Mouse (Mus musculus) heart, embryonic 16.5 days (tissue): ENCODE data around the gene Cldn20. TPM values are rescaled to one million over a fixed set of nuclear protein-coding genes. Genes with fewer than 3 reads are reported as not detected.

Source experiments
- ATAC-seq: fragments of 200-750 bp; cut with Nextera tagmentation; replicated peaks from 2 replicates; pipeline ENCODE4 v1.8.0; 2017; ENCODE audit warnings: moderate number of reproducible peaks; ENCODE audit not compliant: insufficient read depth, low FRiP score; ENCODE audit errors: extremely low read depth
- H3K27ac ChIP-seq: fragments of 300-500 bp; sonication (generic); 2 replicates; pipeline ENCODE4 v1.5.1; 2014; ENCODE audit warnings: mild to moderate bottlenecking, low read length, control low read depth, moderate library complexity
- H3K27me3 ChIP-seq: fragments of 300-500 bp; sonication (generic); 2 replicates; pipeline ENCODE4 v1.6.1; 2014; ENCODE audit warnings: low read length, mixed read lengths; ENCODE audit not compliant: control insufficient read depth, insufficient read depth
- H3K36me3 ChIP-seq: fragments of 300-500 bp; sonication (generic); 2 replicates; pipeline ENCODE4 v1.6.1; 2014; ENCODE audit not compliant: control insufficient read depth, insufficient read depth
- H3K4me1 ChIP-seq: fragments of 300-500 bp; sonication (generic); 2 replicates; pipeline ENCODE4 v1.6.1; 2014; ENCODE audit warnings: low read length, mixed read lengths; ENCODE audit not compliant: control insufficient read depth, insufficient read depth
- H3K4me2 ChIP-seq: fragments of 300-500 bp; sonication (generic); 2 replicates; pipeline ENCODE4 v1.6.1; 2014; ENCODE audit warnings: low read depth, mild to moderate bottlenecking, control low read depth, low read length
- H3K4me3 ChIP-seq: fragments of 300-500 bp; sonication (generic); 2 replicates; pipeline ENCODE4 v1.5.1; 2014; ENCODE audit warnings: mild to moderate bottlenecking, control low read depth, low read length
- H3K9ac ChIP-seq: fragments of 300-500 bp; sonication (generic); 2 replicates; pipeline ENCODE4 v1.6.1; 2014; ENCODE audit warnings: low read length, control low read depth
- H3K9me3 ChIP-seq: fragments of 300-500 bp; sonication (generic); replicated peaks from 2 replicates; pipeline ENCODE4 v1.6.1; 2016; ENCODE audit warnings: low read length; ENCODE audit not compliant: control insufficient read depth
- WGBS: fragments of 180-500 bp; shearing (Covaris S2); extraction: QIAGEN DNeasy Blood & Tissue Kit; methylation state at CpG from one replicate; pipeline ENCODE4 v1.1.7; 2014; 5-methylcytosine and 5-hydroxymethylcytosine counted together
- polyA plus RNA-seq: library from polyadenylated mRNA; unstranded; fragments of >200 nt; fragmentation: Nextera tagmentation; extraction: Ambion mirVana; gene quantifications from 2 replicates; pipeline ENCODE4 v1.2.1, GENCODE M21; 2015

Cldn20 gene
- polyA plus RNA-seq, 1 experiment from 2014 or later = 0.30 TPM

GRCm38 (mm10) chr17:3496080-3496479 is 36.3 kb upstream of the Cldn20 start:
- no peak overlapping the region for H3K27ac ChIP-seq
- no peak for ATAC-seq
- no peaks in the 10 kb centered on the region for H3K36me3 ChIP-seq
- H3K4me3 ChIP-seq = no peak overlapping the region
- H3K4me1 ChIP-seq = no peaks in the 10 kb centered on the region
- no peaks in the 10 kb centered on the region for H3K27me3 ChIP-seq
- 91% methylated on average over 3 of the region's 3 CpGs for WGBS
- no peaks in the 10 kb centered on the region for H3K9me3 ChIP-seq
- no peak overlapping the region for H3K9ac ChIP-seq
- no peak overlapping the region for H3K4me2 ChIP-seq

GRCm38 (mm10) chr17:3498086-3498485 is 34.3 kb upstream of the Cldn20 start:
- no peak for ATAC-seq
- H3K4me1 ChIP-seq = no peaks in the 10 kb centered on the region
- H3K9ac ChIP-seq = no peak overlapping the region
- no peak overlapping the region for H3K4me2 ChIP-seq
- H3K27me3 ChIP-seq = no peaks in the 10 kb centered on the region
- H3K36me3 ChIP-seq = no peaks in the 10 kb centered on the region
- 26% methylated on average over 3 of the region's 3 CpGs for WGBS
- no peak overlapping the region for H3K27ac ChIP-seq
- no peak overlapping the region for H3K4me3 ChIP-seq
- H3K9me3 ChIP-seq = no peaks in the 10 kb centered on the region

GRCm38 (mm10) chr17:3498580-3498979 is 33.8 kb upstream of the Cldn20 start:
- no peaks in the 10 kb centered on the region for H3K9me3 ChIP-seq
- no peaks in the 10 kb centered on the region for H3K4me1 ChIP-seq
- WGBS = 86% methylated on average over 3 of the region's 3 CpGs
- no peak overlapping the region for H3K27ac ChIP-seq
- no peak for ATAC-seq
- H3K9ac ChIP-seq = no peak overlapping the region
- H3K36me3 ChIP-seq = no peaks in the 10 kb centered on the region
- H3K4me3 ChIP-seq = no peak overlapping the region
- no peak overlapping the region for H3K4me2 ChIP-seq
- no peaks in the 10 kb centered on the region for H3K27me3 ChIP-seq

GRCm38 (mm10) chr17:3499468-3499867 is 32.9 kb upstream of the Cldn20 start:
- Histone ChIP-seq H3K9me3 (no peaks in the 10 kb centered on the region), H3K4me2 (no peak overlapping the region), H3K4me1 (no peaks in the 10 kb centered on the region), H3K9ac (no peak overlapping the region), H3K36me3 (no peaks in the 10 kb centered on the region), H3K4me3 (no peak overlapping the region), H3K27me3 (no peaks in the 10 kb centered on the region), H3K27ac (no peak overlapping the region)
- WGBS = 92% methylated on average over 8 of the region's 8 CpGs
- ATAC-seq = no peak

GRCm38 (mm10) chr17:3500076-3500475 is 32.3 kb upstream of the Cldn20 start:
- Histone ChIP-seq H3K27me3 (no peaks in the 10 kb centered on the region), H3K4me2 (no peak overlapping the region), H3K4me3 (no peak overlapping the region), H3K9ac (no peak overlapping the region), H3K9me3 (no peaks in the 10 kb centered on the region), H3K27ac (no peak overlapping the region), H3K4me1 (no peaks in the 10 kb centered on the region), H3K36me3 (no peaks in the 10 kb centered on the region)
- WGBS = 84% methylated on average over 6 of the region's 6 CpGs
- no peak for ATAC-seq

GRCm38 (mm10) chr17:3500936-3501335 is 31.4 kb upstream of the Cldn20 start:
- 73% methylated on average over 4 of the region's 4 CpGs for WGBS
- H3K4me3 ChIP-seq = no peak overlapping the region
- H3K4me2 ChIP-seq = no peak overlapping the region
- H3K4me1 ChIP-seq = no peaks in the 10 kb centered on the region
- H3K27ac ChIP-seq = no peak overlapping the region
- no peaks in the 10 kb centered on the region for H3K27me3 ChIP-seq
- no peaks in the 10 kb centered on the region for H3K9me3 ChIP-seq
- no peaks in the 10 kb centered on the region for H3K36me3 ChIP-seq
- H3K9ac ChIP-seq = no peak overlapping the region
- ATAC-seq = no peak

GRCm38 (mm10) chr17:3505711-3506110 is 26.6 kb upstream of the Cldn20 start:
- WGBS = 88% methylated on average over 1 of the region's 1 CpGs
- no peaks in the 10 kb centered on the region for H3K9me3 ChIP-seq
- H3K36me3 ChIP-seq = no peaks in the 10 kb centered on the region
- no peaks in the 10 kb centered on the region for H3K27me3 ChIP-seq
- no peak overlapping the region for H3K9ac ChIP-seq
- no peaks in the 10 kb centered on the region for H3K4me1 ChIP-seq
- no peak for ATAC-seq
- H3K4me2 ChIP-seq = no peak overlapping the region
- no peak overlapping the region for H3K4me3 ChIP-seq
- H3K27ac ChIP-seq = no peak overlapping the region

GRCm38 (mm10) chr17:3506508-3506907 is 25.8 kb upstream of the Cldn20 start:
- no peak overlapping the region for H3K27ac ChIP-seq
- no peaks in the 10 kb centered on the region for H3K4me1 ChIP-seq
- ATAC-seq = no peak
- H3K4me3 ChIP-seq = no peak overlapping the region
- H3K4me2 ChIP-seq = no peak overlapping the region
- no peaks in the 10 kb centered on the region for H3K9me3 ChIP-seq
- H3K27me3 ChIP-seq = no peaks in the 10 kb centered on the region
- H3K36me3 ChIP-seq = peaks cover 3% of the 10 kb centered on the region; the same call in 1 of the 2 replicates
- 77% methylated on average over 8 of the region's 8 CpGs for WGBS
- no peak overlapping the region for H3K9ac ChIP-seq

GRCm38 (mm10) chr17:3509841-3510240 is 22.5 kb upstream of the Cldn20 start:
- Histone ChIP-seq H3K4me1 (no peaks in the 10 kb centered on the region), H3K27me3 (no peaks in the 10 kb centered on the region), H3K27ac (no peak overlapping the region), H3K4me2 (no peak overlapping the region), H3K9me3 (no peaks in the 10 kb centered on the region), H3K9ac (no peak overlapping the region), H3K4me3 (no peak overlapping the region), H3K36me3 (peaks cover 5% of the 10 kb centered on the region; the same call in 1 of the 2 replicates)
- no peak for ATAC-seq
- WGBS = 6% methylated on average over 1 of the region's 1 CpGs

GRCm38 (mm10) chr17:3514316-3514715 is 18.0 kb upstream of the Cldn20 start:
- no peak overlapping the region for H3K9ac ChIP-seq
- 81% methylated on average over 5 of the region's 5 CpGs for WGBS
- no peaks in the 10 kb centered on the region for H3K4me1 ChIP-seq
- no peaks in the 10 kb centered on the region for H3K27me3 ChIP-seq
- H3K36me3 ChIP-seq = peaks cover 16% of the 10 kb centered on the region
- ATAC-seq = no peak
- no peak overlapping the region for H3K4me3 ChIP-seq
- no peaks in the 10 kb centered on the region for H3K9me3 ChIP-seq
- no peak overlapping the region for H3K4me2 ChIP-seq
- no peak overlapping the region for H3K27ac ChIP-seq
